Mouse (Mus musculus): ENCODE data around the gene Epor.

GRCm38 (mm10) chr9:21926784-21927183, 36.5 kb downstream of the Epor start:
- TF ChIP-seq GATA1 (IDR thresholded peaks at IDR 0.05; ENCODE audit: low read length) (no peak), TAL1 (IDR thresholded peaks at IDR 0.05; ENCODE audit: low read length) (no peak)

Measured in erythroblast, embryonic 14.5 days (primary cell).